Mouse (Mus musculus): ENCODE results near the gene Ankrd44. TPM values are rescaled to one million over a fixed set of nuclear protein-coding genes. Genes with fewer than 3 reads are reported as not detected.

Gene Ankrd44
- polyA plus RNA-seq, 1 experiment = 4.6 TPM

DNA sequence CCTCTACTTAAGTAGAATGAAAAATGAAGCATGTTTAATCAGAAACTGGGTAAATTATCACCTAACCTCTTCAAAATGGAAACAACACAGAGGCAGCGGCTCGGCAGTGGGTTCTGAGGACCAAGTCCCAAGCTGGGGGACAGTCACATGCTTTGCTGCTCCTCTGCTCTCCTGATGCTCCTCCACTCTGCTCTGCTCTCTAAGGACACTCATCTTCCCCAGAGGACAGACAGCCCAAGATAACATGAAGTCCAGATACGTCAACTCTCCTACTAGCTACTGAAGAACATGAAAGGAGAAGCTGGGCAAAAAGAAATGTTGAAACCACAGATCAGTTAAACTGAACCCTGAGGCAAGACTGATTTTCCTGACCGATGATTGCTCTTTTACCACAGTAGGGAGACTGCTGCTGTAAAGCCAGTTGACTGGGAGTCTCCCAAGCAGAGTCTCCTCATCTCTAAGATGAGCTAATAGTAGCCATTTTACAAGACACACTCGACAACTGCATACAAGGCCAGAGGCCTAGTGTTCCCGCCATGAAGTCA, 90.5 kb downstream of the Ankrd44 start:
- no peak overlapping the region for H3K4me2 ChIP-seq (ENCODE audit: low read depth)

GRCm38 (mm10) chr1:54833221-54833620, 93.0 kb downstream of the Ankrd44 start:
- Histone ChIP-seq H3K4me3 (no peak overlapping the region), H3K79me2 (ENCODE audit: control insufficient read depth, insufficient read depth) (no peaks in the 10 kb centered on the region), H3K27me3 (ENCODE audit: control insufficient read depth, insufficient read depth, insufficient read length) (no peaks in the 10 kb centered on the region), H3ac (ENCODE audit: control insufficient read depth, insufficient read length) (no peak overlapping the region), H3K4me2 (ENCODE audit: low read depth) (no peak overlapping the region), H3K36me3 (ENCODE audit: control insufficient read depth, insufficient read depth) (no peaks in the 10 kb centered on the region)
- TF ChIP-seq TCF3 (IDR thresholded peaks at IDR 0.05; ENCODE audit: insufficient read length, low read depth) (no peak), REST (IDR thresholded peaks at IDR 0.05; ENCODE audit: insufficient read depth, insufficient read length) (no peak)

More for the DNA sequence above, 90.5 kb downstream of the Ankrd44 start:
- Histone ChIP-seq H3K79me2 (ENCODE audit: control insufficient read depth, insufficient read depth) (no peaks in the 10 kb centered on the region), H3K4me3 (no peak overlapping the region), H3ac (ENCODE audit: control insufficient read depth, insufficient read length) (no peak overlapping the region), H3K36me3 (ENCODE audit: control insufficient read depth, insufficient read depth) (no peaks in the 10 kb centered on the region), H3K27me3 (ENCODE audit: control insufficient read depth, insufficient read depth, insufficient read length) (no peaks in the 10 kb centered on the region)
- no peak for TF ChIP-seq POLR2A (IDR thresholded peaks at IDR 0.05; ENCODE audit: insufficient read length, low read depth)

DNA sequence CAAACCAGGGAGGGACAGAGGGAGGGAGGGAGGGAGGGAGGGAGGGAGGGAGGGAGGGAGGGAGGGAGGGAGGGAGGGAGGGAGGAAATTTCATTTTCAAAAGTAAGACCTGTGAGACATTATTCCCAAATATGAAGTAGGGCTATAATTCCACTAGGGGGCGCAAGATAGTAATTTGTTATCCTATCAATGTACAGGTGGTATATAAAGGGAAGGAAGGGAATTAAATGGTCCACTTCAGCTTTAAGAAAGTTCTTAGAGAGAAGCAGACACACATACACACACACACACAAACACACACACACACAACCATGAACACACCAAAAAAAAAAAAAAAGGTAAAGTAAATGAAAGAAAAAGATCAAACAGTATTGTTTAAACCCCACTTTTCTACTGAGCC, 93.4 kb downstream of the Ankrd44 start:
- H3K4me2 ChIP-seq (ENCODE audit: low read depth) = no peak overlapping the region
- H3ac ChIP-seq (ENCODE audit: control insufficient read depth, insufficient read length) = no peak overlapping the region
- H3K36me3 ChIP-seq (ENCODE audit: control insufficient read depth, insufficient read depth) = no peaks in the 10 kb centered on the region
- no peaks in the 10 kb centered on the region for H3K79me2 ChIP-seq (ENCODE audit: control insufficient read depth, insufficient read depth)
- TF ChIP-seq MYOG (IDR thresholded peaks at IDR 0.05; ENCODE audit: control insufficient read depth in 1 of 3, insufficient read depth in 1 of 3, insufficient read length in 2 of 3, low read depth in 2 of 3) = no peak
- no peak for TF ChIP-seq POLR2AphosphoS2 (IDR thresholded peaks at IDR 0.05; ENCODE audit: insufficient read length, low read depth)
- H3K27me3 ChIP-seq (ENCODE audit: control insufficient read depth, insufficient read depth, insufficient read length) = no peaks in the 10 kb centered on the region
- H3K4me3 ChIP-seq = no peak overlapping the region

GRCm38 (mm10) chr1:54830223-54830622, 96.0 kb downstream of the Ankrd44 start:
- no peak overlapping the region for H3K4me3 ChIP-seq
- TF ChIP-seq TCF12 (IDR thresholded peaks at IDR 0.05; ENCODE audit: insufficient read depth, poor library complexity, severe bottlenecking) (no peak), POLR2A (IDR thresholded peaks at IDR 0.05; ENCODE audit: insufficient read length, low read depth) (no peak), MYOG (IDR thresholded peaks at IDR 0.05; ENCODE audit: control insufficient read depth in 1 of 3, insufficient read depth in 1 of 3, insufficient read length in 2 of 3, low read depth in 2 of 3) (peak; percentile 24 to 93 (median 39)), TCF3 (IDR thresholded peaks at IDR 0.05; ENCODE audit: insufficient read length, low read depth) (no peak), MYOD1 (IDR thresholded peaks at IDR 0.05; ENCODE audit: control insufficient read depth in 1 of 3, insufficient read length in 2 of 3, low read depth in 2 of 3) (peak in 2 of 3 experiments; percentile 36 to 62), E2F4 (IDR thresholded peaks at IDR 0.05; ENCODE audit: insufficient read depth) (no peak), SRF (IDR thresholded peaks at IDR 0.05; ENCODE audit: control insufficient read depth, insufficient read length, low read depth) (no peak)
- no peaks in the 10 kb centered on the region for H3K27me3 ChIP-seq (ENCODE audit: control insufficient read depth, insufficient read depth, insufficient read length)
- H3ac ChIP-seq (ENCODE audit: control insufficient read depth, insufficient read length) = no peak overlapping the region
- no peaks in the 10 kb centered on the region for H3K79me2 ChIP-seq (ENCODE audit: control insufficient read depth, insufficient read depth)
- peak overlapping the region; percentile 45 for H3K4me2 ChIP-seq (ENCODE audit: low read depth)
- H3K36me3 ChIP-seq (ENCODE audit: control insufficient read depth, insufficient read depth) = no peaks in the 10 kb centered on the region

DNA sequence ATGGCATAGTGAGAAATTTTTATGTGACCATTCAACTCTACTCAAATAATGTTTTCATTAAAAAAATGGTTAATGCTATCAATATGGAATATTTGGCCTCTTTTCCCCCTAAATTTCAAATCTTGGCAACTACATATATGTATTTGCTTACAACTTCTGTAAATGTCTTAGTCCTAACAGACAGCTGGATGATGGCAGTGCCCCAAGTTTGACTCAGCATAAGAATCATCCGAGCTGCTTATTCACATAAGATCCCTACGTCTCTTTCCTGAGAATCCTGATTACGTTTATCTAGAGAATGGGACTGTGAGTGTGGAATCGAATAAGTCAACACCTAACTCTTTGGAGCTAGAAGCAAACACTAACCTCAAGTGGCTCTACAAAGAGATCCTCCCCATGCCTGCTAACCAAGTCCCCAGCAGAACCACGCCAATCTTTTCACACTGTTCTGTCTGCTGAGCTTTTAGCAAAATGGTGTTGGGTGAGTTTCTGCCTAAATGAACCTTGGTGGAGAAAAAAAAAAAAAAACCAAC, 96.4 kb downstream of the Ankrd44 start:
- no peak for TF ChIP-seq CEBPB (IDR thresholded peaks at IDR 0.05; ENCODE audit: insufficient read depth, poor library complexity, severe bottlenecking)
- H3K36me3 ChIP-seq (ENCODE audit: control insufficient read depth, insufficient read depth) = no peaks in the 10 kb centered on the region
- no peak overlapping the region for H3ac ChIP-seq (ENCODE audit: control insufficient read depth, insufficient read length)
- peak overlapping the region; percentile 45 for H3K4me2 ChIP-seq (ENCODE audit: low read depth)
- H3K27me3 ChIP-seq (ENCODE audit: control insufficient read depth, insufficient read depth, insufficient read length) = no peaks in the 10 kb centered on the region
- H3K4me3 ChIP-seq = no peak overlapping the region
- no peaks in the 10 kb centered on the region for H3K79me2 ChIP-seq (ENCODE audit: control insufficient read depth, insufficient read depth)

- H3K79me2 ChIP-seq (ENCODE audit: control insufficient read depth, insufficient read depth) = no peaks in the 10 kb centered on the region
- TF ChIP-seq REST (IDR thresholded peaks at IDR 0.05; ENCODE audit: insufficient read depth, insufficient read length) = no peak
- no peak for TF ChIP-seq E2F4 (IDR thresholded peaks at IDR 0.05; ENCODE audit: insufficient read depth)
- TF ChIP-seq MYOG (IDR thresholded peaks at IDR 0.05; ENCODE audit: control insufficient read depth in 1 of 3, insufficient read depth in 1 of 3, insufficient read length in 2 of 3, low read depth in 2 of 3) = no peak
- TF ChIP-seq TCF12 (IDR thresholded peaks at IDR 0.05; ENCODE audit: insufficient read depth, poor library complexity, severe bottlenecking) = no peak
- no peak for TF ChIP-seq POLR2A (IDR thresholded peaks at IDR 0.05; ENCODE audit: insufficient read length, low read depth)
- no peak for TF ChIP-seq TCF3 (IDR thresholded peaks at IDR 0.05; ENCODE audit: insufficient read length, low read depth)
- no peak for TF ChIP-seq MAX (IDR thresholded peaks at IDR 0.05; ENCODE audit: low read depth)
- no peak for TF ChIP-seq POLR2AphosphoS2 (IDR thresholded peaks at IDR 0.05; ENCODE audit: insufficient read length, low read depth)
- TF ChIP-seq USF1 (IDR thresholded peaks at IDR 0.05; ENCODE audit: low read depth) = no peak
- no peak for TF ChIP-seq SRF (IDR thresholded peaks at IDR 0.05; ENCODE audit: control insufficient read depth, insufficient read length, low read depth)
- no peak for TF ChIP-seq MYOD1 (IDR thresholded peaks at IDR 0.05; ENCODE audit: control insufficient read depth in 1 of 3, insufficient read length in 2 of 3, low read depth in 2 of 3)
- no peak for TF ChIP-seq CEBPB (IDR thresholded peaks at IDR 0.05; ENCODE audit: insufficient read depth, poor library complexity, severe bottlenecking)
- no peak overlapping the region for H3ac ChIP-seq (ENCODE audit: control insufficient read depth, insufficient read length)
- no peak overlapping the region for H3K4me3 ChIP-seq
- no peaks in the 10 kb centered on the region for H3K27me3 ChIP-seq (ENCODE audit: control insufficient read depth, insufficient read depth, insufficient read length)
- H3K4me2 ChIP-seq (ENCODE audit: low read depth) = no peak overlapping the region
- no peaks in the 10 kb centered on the region for H3K36me3 ChIP-seq (ENCODE audit: control insufficient read depth, insufficient read depth)
Measured at GRCm38 (mm10) chr1:54827827-54828226, 98.4 kb downstream of the Ankrd44 start.

Measured in myocyte (in vitro differentiated cells).